Mouse (Mus musculus): Measurements from ENCODE around the gene Apof.

Gene Apof

DNA sequence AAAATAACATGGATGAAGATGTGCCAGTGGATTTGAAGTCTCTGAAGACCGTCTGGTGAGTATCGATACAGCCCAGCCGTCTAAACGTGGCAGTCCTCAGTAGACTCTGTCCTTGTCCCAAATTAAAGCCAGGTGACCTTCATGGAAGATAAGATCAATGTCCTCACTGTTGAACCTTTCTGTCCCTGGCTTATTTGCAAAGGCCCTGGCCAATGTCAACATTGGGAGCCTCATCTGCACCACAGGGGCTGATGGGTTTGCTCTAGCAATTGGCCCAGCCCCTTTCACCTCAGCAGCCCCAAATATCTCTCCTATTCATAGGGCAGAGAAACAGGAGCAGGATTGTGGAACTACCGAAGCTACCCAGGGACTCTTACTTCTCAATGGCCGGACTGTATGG is at the start of gene Apof:
Gene Apof (plus strand): TSS at position 301 of the 400 bp plus-strand sequence.
- peak; percentile 77; the same call in 1 of the 2 replicates for TF ChIP-seq GATA4 (IDR thresholded peaks at IDR 0.05; ENCODE audit: insufficient replicate concordance, low read length)

DNA sequence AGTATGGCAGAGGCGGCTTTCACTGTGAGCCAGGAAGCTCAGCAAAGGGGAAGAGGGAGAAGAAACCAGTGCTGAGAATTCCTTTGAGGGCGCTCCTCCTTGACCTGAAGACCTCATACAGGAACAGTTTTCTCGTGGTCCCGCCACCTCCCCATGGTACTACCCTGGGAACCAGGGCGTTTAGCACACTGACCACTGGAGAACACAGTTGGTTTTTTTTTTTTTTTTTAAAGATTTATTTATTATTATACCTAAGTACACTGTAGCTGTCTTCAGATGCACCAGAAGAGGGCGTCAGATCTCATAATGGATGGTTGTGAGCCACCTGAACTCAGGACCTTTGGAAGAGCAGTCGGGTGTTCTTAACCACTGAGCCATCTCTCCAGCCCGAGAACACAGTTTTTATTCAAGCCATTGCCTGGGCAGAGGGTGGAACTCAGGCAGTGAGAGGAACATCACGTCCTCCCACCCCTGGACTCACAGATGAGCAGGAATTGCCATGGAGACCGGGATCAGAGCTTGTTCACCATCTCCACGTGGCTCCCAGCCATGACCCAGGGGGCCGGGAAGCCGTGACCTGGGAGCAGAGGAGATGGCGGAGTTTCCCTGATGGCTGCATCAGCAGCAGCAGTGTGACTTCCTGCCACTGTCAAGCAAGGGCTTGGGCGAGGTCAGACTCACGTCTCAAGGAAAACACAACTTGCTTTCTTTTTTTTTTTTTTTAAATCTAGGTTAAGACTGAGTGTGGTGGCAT is 46.8 kb upstream of the Apof start:
- no peak; the same call in 1 of the 2 replicates for TF ChIP-seq GATA4 (IDR thresholded peaks at IDR 0.05; ENCODE audit: insufficient replicate concordance, low read length)

DNA sequence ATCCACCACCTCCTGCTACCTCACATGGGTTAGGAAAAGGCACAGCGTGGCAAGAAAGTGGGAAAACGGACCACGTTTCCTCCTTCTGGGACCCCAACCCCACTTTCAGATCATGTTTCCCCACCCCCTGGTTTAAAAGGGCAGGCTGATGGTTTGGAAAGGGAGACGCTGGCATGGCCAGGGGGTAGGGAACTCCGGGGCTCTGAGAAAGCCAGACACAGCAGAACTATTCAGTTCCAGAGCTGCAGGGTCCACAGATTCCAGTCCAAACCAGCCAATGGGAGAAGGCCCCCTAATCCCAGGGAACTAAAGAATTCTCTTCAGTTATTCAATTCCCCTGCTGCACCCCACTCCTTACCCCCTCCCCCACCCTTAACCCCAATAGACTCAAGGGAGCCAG is 43.4 kb upstream of the Apof start:
- no peak for TF ChIP-seq GATA4 (IDR thresholded peaks at IDR 0.05; ENCODE audit: insufficient replicate concordance, low read length)

DNA sequence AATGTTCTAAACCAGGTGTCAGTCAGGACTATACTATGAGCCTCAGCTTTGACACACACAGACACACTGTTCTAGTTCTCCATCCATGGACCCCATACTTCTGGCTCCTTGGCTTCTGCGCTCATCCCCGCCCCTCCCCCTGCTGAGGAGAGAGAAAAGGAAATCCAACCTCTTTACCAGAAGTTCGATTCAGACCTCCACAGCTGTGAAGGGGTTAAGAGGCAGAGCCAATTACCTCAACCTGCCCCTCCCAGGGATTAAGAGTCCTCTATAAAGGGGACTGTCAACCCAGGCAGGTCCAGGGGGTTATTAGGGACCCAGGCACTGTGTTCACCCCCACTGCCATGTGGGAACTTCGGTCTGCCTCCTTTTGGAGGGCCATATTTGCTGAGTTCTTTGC is 42.9 kb upstream of the Apof start, which contains the start of gene Mip:
Gene Mip (plus strand): TSS at position 301 of the 400 bp plus-strand sequence.
- no peak for TF ChIP-seq GATA4 (IDR thresholded peaks at IDR 0.05; ENCODE audit: insufficient replicate concordance, low read length)

DNA sequence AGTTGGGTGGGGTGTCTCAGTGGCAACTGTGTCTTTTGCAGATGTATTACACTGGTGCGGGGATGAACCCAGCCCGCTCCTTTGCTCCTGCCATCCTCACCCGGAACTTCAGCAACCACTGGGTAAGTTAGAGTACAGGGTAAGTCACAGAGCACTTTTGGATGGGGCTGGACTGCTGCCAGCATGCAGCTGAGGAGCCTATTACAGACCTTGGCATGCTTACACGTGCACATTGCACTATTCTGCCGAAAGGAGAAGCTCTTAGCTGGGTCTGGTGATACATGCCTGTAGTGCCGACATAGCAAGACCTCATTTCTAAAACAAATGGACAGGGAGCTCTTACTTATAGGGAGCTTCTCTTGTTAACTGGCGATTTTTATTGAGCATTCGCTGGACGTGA is 40.9 kb upstream of the Apof start:
- no peak for TF ChIP-seq GATA4 (IDR thresholded peaks at IDR 0.05; ENCODE audit: insufficient replicate concordance, low read length)

DNA sequence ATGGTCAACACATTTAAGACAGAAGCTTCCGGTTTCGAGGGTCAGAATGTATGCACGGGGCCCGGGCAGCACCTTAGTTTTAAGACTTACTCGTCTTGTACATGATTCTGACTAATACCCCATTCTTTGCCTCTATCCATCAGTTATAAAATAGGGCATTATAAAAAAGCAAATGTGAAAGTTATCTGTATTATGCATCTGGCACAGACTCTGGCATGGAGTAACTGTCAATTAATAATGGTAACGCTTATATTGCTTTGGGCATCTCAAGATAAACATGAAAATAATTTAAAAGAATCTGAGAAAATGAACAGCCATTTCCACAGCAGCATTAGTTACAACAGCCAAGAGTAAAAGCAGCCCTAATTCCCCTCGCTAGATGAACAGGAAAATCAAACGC is 40.5 kb upstream of the Apof start:
- no peak for TF ChIP-seq GATA4 (IDR thresholded peaks at IDR 0.05; ENCODE audit: insufficient replicate concordance, low read length)

DNA sequence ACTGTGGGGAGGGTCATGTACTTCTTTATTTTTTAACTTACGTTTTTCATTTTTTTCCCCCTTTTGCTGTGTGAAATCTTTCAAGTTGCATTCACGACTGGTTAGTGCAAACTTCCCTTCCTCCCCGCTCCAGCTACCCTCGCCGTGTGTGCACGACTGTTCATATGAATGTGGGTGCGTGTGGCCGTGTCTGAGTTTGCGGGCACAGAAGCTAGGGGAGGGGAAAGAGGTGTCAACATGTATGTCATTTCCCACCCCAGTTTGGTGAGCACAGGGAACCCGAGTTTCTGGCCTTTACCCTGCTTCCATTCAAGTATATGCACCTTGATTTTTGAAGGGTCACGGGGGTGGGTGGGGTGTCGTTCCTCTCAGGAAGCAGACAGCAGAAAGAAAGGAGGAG is 37.9 kb upstream of the Apof start:
- TF ChIP-seq GATA4 (IDR thresholded peaks at IDR 0.05; ENCODE audit: insufficient replicate concordance, low read length), result no peak

DNA sequence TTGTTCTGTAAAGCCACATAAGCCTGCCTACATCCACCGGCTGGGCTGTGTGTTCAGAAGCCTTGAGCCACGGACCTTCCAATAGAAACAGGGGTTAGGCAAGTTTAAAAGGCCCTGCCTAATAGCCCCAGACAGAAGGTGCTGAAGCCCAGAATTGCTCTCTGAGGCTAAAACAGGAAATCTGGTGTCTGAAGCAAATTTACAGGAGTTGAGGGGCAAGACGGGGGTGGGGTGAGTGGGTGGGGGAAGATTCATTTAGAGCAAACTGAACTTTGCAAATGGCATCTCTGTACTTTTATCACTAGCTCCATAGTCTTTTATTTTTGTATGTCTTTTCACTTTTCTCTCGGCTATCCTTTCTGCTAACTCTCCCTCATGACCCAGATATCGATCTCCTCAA is 37.3 kb upstream of the Apof start:
- TF ChIP-seq GATA4 (IDR thresholded peaks at IDR 0.05; ENCODE audit: insufficient replicate concordance, low read length), result no peak

DNA sequence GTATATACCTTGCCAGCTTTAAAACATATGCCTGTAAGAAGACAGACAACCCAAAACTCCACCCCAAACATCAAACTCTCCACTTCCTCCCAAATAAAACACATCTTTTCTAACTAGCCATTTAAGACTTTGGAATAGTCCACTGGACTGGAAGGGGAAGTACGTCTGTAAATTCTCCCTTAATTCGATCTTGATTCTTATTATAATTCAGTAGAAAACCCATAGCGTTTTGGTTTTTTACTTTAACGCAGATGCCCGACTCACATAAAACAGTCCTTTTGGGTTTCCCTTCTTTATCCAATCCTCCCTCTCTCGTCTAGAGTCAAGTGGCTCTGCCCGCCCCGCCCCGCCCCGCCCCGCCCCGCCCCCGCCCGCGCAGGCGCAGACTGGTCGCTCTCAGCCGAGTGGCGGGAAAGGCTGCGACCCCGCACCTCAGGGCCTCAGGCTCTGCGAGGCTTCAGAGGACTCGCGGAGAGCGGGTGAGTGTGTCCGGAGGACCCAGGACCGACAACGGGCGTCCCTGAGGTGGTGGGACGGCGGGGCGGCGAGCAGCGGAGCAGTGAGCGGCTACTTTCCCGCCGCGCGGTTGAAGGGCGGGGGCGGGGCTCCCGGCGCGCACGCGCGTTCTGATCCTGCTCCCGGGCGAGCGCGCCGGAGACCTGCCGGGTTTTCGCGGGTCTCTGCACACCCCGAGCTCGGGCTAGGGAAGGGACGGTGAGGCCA is 36.6 kb upstream of the Apof start, which contains the start of gene Timeless:
Gene Timeless (plus strand): TSS at position 369 of the 723 bp plus-strand sequence.
- TF ChIP-seq GATA4 (IDR thresholded peaks at IDR 0.05; ENCODE audit: insufficient replicate concordance, low read length), result no peak

DNA sequence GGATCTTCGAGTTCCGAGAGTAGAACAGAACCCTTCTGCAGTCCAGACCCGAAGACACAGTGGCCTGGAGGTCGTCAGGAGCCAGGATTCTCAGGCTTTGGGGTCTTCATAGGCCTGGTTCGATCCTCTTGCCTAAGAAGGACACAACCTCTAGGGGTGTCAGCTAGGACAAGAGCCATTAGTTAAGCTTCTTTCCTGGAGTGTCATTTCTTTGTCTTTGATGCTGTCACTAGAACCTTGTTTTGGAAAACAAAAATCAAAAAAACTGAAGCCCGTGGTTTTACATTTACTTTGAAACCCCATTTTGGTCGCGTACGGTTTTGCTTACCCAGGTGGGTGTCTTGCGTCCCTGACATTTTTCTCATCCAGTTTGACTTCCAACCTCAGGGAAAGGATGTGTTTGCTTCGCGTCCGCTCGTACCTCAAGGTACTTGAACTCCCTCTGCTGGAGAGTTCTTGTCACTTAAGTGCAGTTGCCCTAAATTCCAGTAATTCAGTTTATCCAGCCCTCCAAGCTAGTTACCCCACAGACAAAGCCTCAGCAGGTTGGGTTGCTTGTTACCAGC is 36.0 kb upstream of the Apof start:
- TF ChIP-seq GATA4 (IDR thresholded peaks at IDR 0.05; ENCODE audit: insufficient replicate concordance, low read length), result no peak

DNA sequence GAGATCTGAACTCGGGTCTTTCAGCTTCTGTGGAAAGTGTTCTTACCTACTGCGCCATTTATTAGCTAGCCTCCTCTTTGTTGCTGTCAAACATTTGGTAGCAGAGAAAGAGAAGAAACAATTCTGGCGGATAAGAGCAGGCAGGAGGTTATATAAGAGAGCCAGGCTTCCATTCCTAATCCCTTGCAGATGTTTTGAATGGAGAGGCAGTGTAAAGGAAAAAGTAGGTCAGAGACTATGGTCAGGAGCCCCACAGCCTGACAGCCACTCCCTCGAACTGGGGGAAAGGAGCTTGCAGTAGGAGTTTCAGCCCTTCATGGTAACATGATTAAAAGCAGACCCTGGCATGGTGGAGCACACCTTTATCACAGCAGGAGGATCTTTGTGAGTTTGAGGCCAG is 32.1 kb upstream of the Apof start:
- no peak for TF ChIP-seq GATA4 (IDR thresholded peaks at IDR 0.05; ENCODE audit: insufficient replicate concordance, low read length)

DNA sequence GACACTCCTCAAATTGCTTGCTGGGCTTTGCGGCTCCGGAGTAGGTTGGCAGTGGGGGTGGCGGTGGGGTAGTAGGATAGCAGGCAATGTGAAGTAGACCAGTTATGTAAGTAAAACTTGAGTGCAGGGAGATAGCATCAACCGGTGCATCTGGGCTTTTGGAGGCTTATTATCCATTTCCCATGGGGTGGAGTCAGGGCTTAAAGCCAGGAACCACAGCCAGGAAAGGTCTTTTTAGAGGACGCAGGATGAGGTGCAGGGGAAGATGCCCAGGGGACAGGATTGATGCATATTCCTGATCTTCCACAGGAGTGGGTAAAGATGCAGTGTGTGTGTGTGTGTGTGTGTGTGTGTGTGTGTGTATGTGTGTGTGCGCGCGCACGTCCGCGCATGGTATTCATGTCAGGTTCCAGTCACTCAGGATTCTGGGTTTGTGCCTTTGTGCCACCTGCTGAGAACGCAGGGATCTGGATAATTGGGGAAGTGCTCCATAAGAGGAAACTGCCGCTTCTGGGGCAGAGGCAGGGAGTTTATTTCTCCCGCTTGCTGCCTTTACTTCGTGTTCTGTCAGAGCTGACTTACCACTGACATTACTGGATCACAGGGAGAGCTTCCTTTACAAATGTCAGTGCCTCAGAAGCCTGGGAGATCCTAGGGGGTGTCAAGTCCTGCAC is 30.5 kb upstream of the Apof start:
- TF ChIP-seq GATA4 (IDR thresholded peaks at IDR 0.05; ENCODE audit: insufficient replicate concordance, low read length), result no peak

DNA sequence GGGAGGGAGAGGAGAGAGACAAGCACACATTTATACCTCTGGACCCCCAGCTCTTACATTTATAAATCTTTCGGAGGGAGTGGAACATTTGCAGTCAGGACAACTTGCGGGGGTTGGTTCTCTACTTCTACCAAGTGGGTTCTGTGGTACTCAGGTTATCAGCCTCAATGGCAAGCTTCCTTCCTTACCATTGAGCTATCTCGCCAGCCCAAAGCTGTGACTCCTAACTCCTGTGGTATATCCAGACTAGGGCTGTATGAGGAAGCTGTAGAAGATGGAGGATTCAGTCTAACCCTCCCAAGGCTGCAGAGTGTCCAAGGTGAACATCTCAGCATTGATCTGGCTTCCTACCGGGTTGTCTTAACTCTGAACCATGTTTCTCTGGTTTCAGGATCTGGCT is 29.3 kb upstream of the Apof start:
- TF ChIP-seq GATA4 (IDR thresholded peaks at IDR 0.05; ENCODE audit: insufficient replicate concordance, low read length), result no peak

DNA sequence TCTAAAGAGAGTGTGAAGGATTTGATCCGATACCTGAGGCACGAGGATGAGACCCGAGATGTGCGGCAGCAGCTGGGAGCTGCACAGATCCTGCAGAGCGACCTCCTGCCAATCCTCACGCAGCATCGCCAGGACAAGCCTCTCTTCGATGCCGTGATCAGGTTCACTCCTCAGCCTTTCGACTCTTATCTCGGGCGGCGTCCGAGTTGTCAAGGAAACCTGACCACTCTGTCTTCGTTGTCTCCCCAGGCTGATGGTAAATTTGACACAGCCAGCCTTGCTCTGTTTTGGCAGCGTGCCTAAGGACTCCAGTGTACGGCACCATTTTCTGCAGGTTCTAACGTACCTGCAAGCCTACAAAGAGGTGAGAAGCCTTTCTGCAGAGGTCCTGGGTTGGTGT is 28.3 kb upstream of the Apof start:
- TF ChIP-seq GATA4 (IDR thresholded peaks at IDR 0.05; ENCODE audit: insufficient replicate concordance, low read length), result no peak

DNA sequence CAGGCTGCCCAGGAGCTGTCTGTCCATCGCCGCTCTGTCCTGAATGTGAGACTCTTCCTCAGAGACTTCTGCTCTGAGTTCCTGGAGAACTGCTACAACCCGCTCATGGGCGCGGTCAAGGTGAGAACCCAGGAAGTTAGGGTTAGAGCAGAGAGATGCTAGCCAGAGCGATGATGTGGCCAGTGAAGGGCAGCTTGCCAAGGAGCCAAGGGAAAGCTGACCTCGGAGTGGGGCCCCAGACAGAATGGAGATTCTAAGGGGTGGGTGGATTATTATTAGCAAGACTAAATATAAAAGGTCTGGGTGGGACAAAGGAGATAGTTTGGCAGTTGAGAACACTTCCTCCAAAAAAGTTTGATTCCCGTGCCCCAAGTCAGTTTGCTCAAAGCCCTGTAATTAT is 25.2 kb upstream of the Apof start:
- no peak for TF ChIP-seq GATA4 (IDR thresholded peaks at IDR 0.05; ENCODE audit: insufficient replicate concordance, low read length)
